In genomic region chr19:24007638-24008360, GRCm38 (mm10) we compare ENCODE assay signal across 8 mouse cellular contexts. TPM values are rescaled to one million over a fixed set of nuclear protein-coding genes. Genes with fewer than 3 reads are reported as not detected.
DNase-seq lines count a peak whose midpoint lies in the region; ATAC-seq and TF ChIP-seq lines count a peak whose summit lies in the region.

No protein-coding gene starts in this region.

- DNase-seq in kidney, adult 2 months = peak; percentile 60
- peak; percentile 62 to 77 for DNase-seq in heart, adult 9 months (ENCODE audit: low spot score in 2 of 2)
- DNase-seq in left cerebral cortex, adult 18-20 months (ENCODE audit: low spot score in 2 of 2) = no peak
- DNase-seq in midbrain, embryonic 14.5 days = no peak
- DNase-seq in thymus, postnatal 14 days = no peak

- no peak overlapping the region for H3K4me2 ChIP-seq in kidney, embryonic 14.5 days (replicated peaks; ENCODE audit: low read depth, low read length)
- H3K4me2 ChIP-seq in lung, embryonic 15.5 days = no peak overlapping the region
- H3K4me2 ChIP-seq in midbrain, embryonic 14.5 days (ENCODE audit: low read length) = no peak overlapping the region

- H3K4me1 ChIP-seq in kidney, adult 2 months (ENCODE audit: control insufficient read depth, insufficient read depth, low read length) = peaks cover 4% of the 10 kb centered on the region; the same call in 1 of the 2 replicates
- H3K4me1 ChIP-seq in kidney, embryonic 14.5 days (ENCODE audit: control insufficient read depth, insufficient read depth, low read length) = no peaks in the 10 kb centered on the region
- H3K4me1 ChIP-seq in brown adipose tissue, adult 24 weeks (ENCODE audit: control insufficient read depth, insufficient read depth, insufficient read length, low read length) = peaks cover 19% of the 10 kb centered on the region
- H3K4me1 ChIP-seq in lung, embryonic 15.5 days = peaks cover 9% of the 10 kb centered on the region; the same call in 1 of the 2 replicates
- H3K4me1 ChIP-seq in midbrain, embryonic 14.5 days (ENCODE audit: control insufficient read depth, insufficient read depth, low read length) = no peaks in the 10 kb centered on the region

- no peak for TF ChIP-seq POLR2A in kidney, adult 2 months (IDR thresholded peaks at IDR 0.05; ENCODE audit: low read depth, low read length)

- H3K27me3 ChIP-seq in kidney, adult 2 months (replicated peaks; ENCODE audit: control insufficient read depth, insufficient read depth, low read length) = no peaks in the 10 kb centered on the region
- no peaks in the 10 kb centered on the region for H3K27me3 ChIP-seq in kidney, embryonic 14.5 days (ENCODE audit: control insufficient read depth, insufficient read depth, low read length)
- H3K27me3 ChIP-seq in lung, embryonic 15.5 days = no peaks in the 10 kb centered on the region
- no peaks in the 10 kb centered on the region for H3K27me3 ChIP-seq in midbrain, embryonic 14.5 days (ENCODE audit: control insufficient read depth, insufficient read depth, low read length)

- no peak overlapping the region for H3K4me3 ChIP-seq in kidney, adult 2 months (ENCODE audit: insufficient read depth, low read depth, low read length)
- H3K4me3 ChIP-seq in kidney, embryonic 14.5 days (ENCODE audit: low read length) = no peak overlapping the region
- no peak overlapping the region for H3K4me3 ChIP-seq in brown adipose tissue, adult 24 weeks (ENCODE audit: insufficient read depth, low read depth, low read length)
- no peak overlapping the region for H3K4me3 ChIP-seq in lung, embryonic 15.5 days
- no peak overlapping the region for H3K4me3 ChIP-seq in midbrain, embryonic 14.5 days (replicated peaks; ENCODE audit: low read depth, low read length)

- TF ChIP-seq CTCF in kidney, adult 2 months (conservative IDR thresholded peaks at IDR 0.05; ENCODE audit: insufficient read depth, insufficient read length, low read depth, low read length) = no peak

- no peak overlapping the region for H3K9ac ChIP-seq in kidney, embryonic 14.5 days (ENCODE audit: low read depth, low read length)
- H3K9ac ChIP-seq in lung, embryonic 15.5 days = no peak overlapping the region
- H3K9ac ChIP-seq in midbrain, embryonic 14.5 days (replicated peaks; ENCODE audit: low read length) = no peak overlapping the region

- H3K27ac ChIP-seq in kidney, adult 2 months (ENCODE audit: insufficient read depth, low read depth, low read length) = peak overlapping the region; percentile 33
- H3K27ac ChIP-seq in kidney, embryonic 14.5 days (ENCODE audit: low read depth, low read length) = no peak overlapping the region
- H3K27ac ChIP-seq in brown adipose tissue, adult 24 weeks (replicated peaks; ENCODE audit: low read depth, low read length) = peak overlapping the region; percentile 19
- peak overlapping the region; percentile 73 for H3K27ac ChIP-seq in lung, embryonic 15.5 days
- no peak overlapping the region for H3K27ac ChIP-seq in midbrain, embryonic 14.5 days (replicated peaks; ENCODE audit: low read depth, low read length)

- no peaks in the 10 kb centered on the region for H3K9me3 ChIP-seq in kidney, embryonic 14.5 days (ENCODE audit: control insufficient read depth, low read length)
- no peaks in the 10 kb centered on the region for H3K9me3 ChIP-seq in lung, embryonic 15.5 days
- H3K9me3 ChIP-seq in midbrain, embryonic 14.5 days (ENCODE audit: control insufficient read depth, low read length) = peaks cover 11% of the 10 kb centered on the region

- 69% methylated on average over 4 of the region's 4 CpGs for WGBS in kidney, adult 2 months
- WGBS in kidney, embryonic 14.5 days = 72% methylated on average over 4 of the region's 4 CpGs
- WGBS in lung, embryonic 15.5 days = 39% methylated on average over 4 of the region's 4 CpGs
- WGBS in midbrain, embryonic 14.5 days = 75% methylated on average over 4 of the region's 4 CpGs

- no peaks in the 10 kb centered on the region for H3K36me3 ChIP-seq in kidney, adult 2 months (ENCODE audit: control insufficient read depth, insufficient read depth, low read length)
- H3K36me3 ChIP-seq in kidney, embryonic 14.5 days (ENCODE audit: control insufficient read depth, insufficient read depth, low read length) = no peaks in the 10 kb centered on the region
- H3K36me3 ChIP-seq in lung, embryonic 15.5 days = no peaks in the 10 kb centered on the region
- H3K36me3 ChIP-seq in midbrain, embryonic 14.5 days (ENCODE audit: control insufficient read depth, insufficient read depth, low read length) = no peaks in the 10 kb centered on the region

- no peak for ATAC-seq in kidney, embryonic 14.5 days (ENCODE audit: low FRiP score, low TSS enrichment)
- peak; percentile 55 for ATAC-seq in lung, embryonic 15.5 days (ENCODE audit: borderline replicate concordance, extremely low read depth, low FRiP score, low TSS enrichment)
- no peak for ATAC-seq in midbrain, embryonic 14.5 days (ENCODE audit: low FRiP score, low TSS enrichment)

RNA-seq across cellular contexts. Expression of gene Fam189a2, which starts 23.0 kb away (rescaled TPM):
- 7.7 and 9.0 TPM in 2 replicates for polyA plus RNA-seq in kidney, adult 2 months (2012; rRNA removed)
- 2.8 and 4.1 TPM in 2 replicates for polyA plus RNA-seq in kidney, embryonic 14.5 days (2014; fragmentation: Nextera tagmentation; extraction: Ambion mirVana)
- 2.9 and 3.7 TPM in 2 replicates for polyA plus RNA-seq in brown adipose tissue, adult 24 weeks (2012; ENCODE audit: insufficient read depth, insufficient read length, missing spikeins)
- polyA plus RNA-seq in lung, embryonic 15.5 days (2015; fragmentation: Nextera tagmentation; extraction: Ambion mirVana) = 1.4 and 1.5 TPM in 2 replicates
- total RNA-seq in left cerebral cortex, adult 18-20 months (2021) = 1 to 10 TPM; 9.1 to 9.6 TPM
- 3.0 and 3.5 TPM in 2 replicates for polyA plus RNA-seq in midbrain, embryonic 14.5 days (2014; fragmentation: Nextera tagmentation; extraction: Ambion mirVana)

Comparison
In these comparisons a context has a peak if more than half of its experiments do, and no peak if none do; other contexts are left out.
1. H3K27ac ChIP-seq: peak in kidney, adult 2 months (single experiment), brown adipose tissue, adult 24 weeks (single experiment) and lung, embryonic 15.5 days (single experiment); none in kidney, embryonic 14.5 days (single experiment) and midbrain, embryonic 14.5 days (single experiment).
2. DNase-seq: peak in kidney, adult 2 months (single experiment) and heart, adult 9 months (2 of 2); none in left cerebral cortex, adult 18-20 months (0 of 2), midbrain, embryonic 14.5 days (single experiment) and thymus, postnatal 14 days (single experiment).